Mouse (Mus musculus) urinary bladder, postnatal 10 days (tissue): ENCODE results near the gene Smarcd1.
"Not testable (repeated sequence)": the region's sequence is repeated elsewhere in the genome, so short reads cannot be mapped to it uniquely, and the experiment has no call there.

ENCODE experiments used
- DNase-seq: peaks from one replicate; pipeline ENCODE4 v3.0.0; 2022; ENCODE audit warnings: low spot score

The Smarcd1 gene

GRCm38 (mm10) chr15:99684156-99684555 lies 17.8 kb upstream of the Smarcd1 start:
- DNase-seq = no peak

- no peak for DNase-seq
Observed at GRCm38 (mm10) chr15:99688712-99689111, 13.2 kb upstream of the Smarcd1 start.

DNA sequence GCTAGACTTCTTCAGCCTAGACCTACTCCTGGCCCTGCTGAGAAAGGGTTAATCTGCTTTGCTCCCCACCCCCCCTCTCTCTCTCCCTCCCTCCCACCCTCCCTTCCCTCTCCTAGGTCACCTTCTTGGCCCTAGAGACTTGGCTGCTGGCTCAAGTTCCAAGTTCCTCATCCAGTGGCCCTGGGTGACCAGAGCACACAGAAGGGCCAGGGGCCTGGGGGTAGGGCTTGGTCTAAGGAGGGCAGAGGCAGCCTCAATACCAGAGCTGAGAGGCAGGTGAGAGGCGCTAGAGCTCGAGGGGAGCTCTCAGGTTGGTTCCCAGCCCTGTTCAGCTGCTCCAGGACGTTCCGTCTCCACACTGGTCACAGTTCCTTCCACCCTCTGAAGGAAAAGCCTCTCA lies 11.0 kb upstream of the Smarcd1 start:
- DNase-seq = no peak

DNA sequence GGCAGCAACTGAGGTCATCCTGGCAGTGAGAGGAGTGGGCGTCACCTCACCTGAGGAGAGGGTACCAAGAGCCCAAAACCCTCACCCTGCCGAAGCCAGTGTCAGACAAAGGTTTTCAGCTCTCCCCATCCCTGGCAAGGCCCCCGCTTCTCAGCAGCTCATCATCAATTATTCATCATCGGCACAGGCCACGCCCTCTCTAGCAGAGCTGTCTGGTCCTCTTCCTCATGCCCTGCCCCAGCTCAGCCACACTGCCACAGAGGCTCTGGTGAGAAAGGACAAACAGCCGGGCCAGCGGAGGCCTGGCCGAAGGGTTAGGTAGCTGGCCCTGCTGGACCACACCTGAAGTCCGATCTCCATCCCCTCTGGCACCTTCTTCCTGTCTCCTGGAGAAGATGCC lies 10.0 kb upstream of the Smarcd1 start:
- no peak for DNase-seq

GRCm38 (mm10) chr15:99697309-99697708 lies 4.6 kb upstream of the Smarcd1 start:
- no peak for DNase-seq

- no peak for DNase-seq
Observed at GRCm38 (mm10) chr15:99698533-99699085, 3.3 kb upstream of the Smarcd1 start.

DNA sequence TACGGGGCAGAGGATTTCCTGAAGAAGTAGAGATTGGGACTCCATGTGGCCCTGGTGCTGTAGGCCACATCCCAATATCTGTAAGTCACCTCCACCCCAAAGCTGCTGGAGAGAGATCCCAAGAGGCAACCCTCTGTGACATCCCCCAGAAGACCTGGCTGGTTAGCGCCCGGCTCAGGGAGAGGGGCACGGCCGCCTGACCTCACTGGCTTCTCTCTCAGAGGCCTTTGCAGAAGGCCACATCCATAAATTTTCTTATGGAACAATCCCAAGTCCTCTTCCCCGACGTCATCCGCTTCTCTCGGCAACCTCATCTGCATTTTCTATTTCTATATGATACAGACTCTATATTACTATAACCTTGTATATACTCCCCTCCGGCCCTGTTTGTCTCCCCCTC lies 2.2 kb upstream of the Smarcd1 start:
- no peak for DNase-seq

DNA sequence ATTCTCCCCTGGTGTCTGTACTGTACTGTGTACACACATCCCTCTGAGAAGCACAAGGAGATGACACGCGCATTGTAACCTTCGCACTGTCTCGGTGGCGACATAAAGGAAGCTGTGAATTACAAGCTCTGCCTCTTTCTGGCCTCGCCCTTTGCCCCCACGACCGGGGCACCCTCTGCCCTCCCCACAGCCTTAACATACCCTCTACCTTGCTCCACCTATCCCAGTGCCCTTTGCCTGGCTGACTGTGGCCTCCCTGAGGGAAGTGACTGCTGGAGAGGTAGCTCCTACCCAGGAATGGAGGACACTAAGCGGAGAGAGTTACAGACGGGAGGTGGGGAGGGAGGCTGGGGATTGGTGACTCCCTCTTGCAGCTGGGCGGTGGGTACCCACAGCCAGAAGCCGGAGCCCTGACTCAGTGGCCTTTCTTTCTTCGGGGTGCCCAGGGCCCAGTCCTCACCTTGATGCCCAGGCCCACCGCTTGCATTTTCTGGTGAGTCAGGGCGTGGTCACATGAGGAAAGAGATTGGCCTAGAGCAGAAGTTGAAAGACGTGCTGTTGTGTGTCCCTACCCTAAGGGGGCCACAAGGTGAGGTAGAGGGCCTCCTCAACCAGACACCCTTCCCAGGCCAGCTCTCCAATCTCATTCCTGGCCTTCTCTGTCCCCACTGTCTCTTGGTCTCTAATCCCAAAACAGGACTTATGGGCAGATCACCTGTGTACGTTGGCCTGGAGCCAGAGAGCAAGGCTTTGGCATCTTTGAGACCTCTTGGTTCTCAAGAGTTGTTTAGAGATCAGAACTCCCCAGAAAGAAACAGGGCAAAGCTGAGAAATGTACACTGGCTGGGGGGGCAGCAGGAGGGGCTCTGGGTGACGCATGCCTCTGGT lies 1.5 kb upstream of the Smarcd1 start:
- no peak for DNase-seq

DNA sequence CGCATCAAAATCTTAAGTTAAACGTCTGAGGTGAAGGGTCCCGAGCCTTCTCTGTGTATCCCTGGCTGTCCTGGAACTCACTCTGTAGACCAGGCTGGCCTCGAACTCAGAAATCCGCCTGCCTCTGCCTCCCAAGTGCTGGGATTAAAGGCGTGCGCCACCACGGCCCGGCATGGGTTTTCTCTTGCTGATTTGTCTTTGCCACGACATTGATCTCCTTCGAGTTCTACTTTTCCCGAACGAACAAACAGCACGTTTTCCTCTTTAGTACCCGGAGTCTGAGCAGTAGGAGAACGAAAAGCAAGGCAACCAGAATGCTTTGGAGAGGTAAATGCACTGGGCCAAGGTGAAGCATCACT lies 310 bp upstream of the Smarcd1 start:
- DNase-seq = not testable (repeated sequence)

GRCm38 (mm10) chr15:99703104-99703503 lies 1.2 kb downstream of the Smarcd1 start:
- no peak for DNase-seq

DNA sequence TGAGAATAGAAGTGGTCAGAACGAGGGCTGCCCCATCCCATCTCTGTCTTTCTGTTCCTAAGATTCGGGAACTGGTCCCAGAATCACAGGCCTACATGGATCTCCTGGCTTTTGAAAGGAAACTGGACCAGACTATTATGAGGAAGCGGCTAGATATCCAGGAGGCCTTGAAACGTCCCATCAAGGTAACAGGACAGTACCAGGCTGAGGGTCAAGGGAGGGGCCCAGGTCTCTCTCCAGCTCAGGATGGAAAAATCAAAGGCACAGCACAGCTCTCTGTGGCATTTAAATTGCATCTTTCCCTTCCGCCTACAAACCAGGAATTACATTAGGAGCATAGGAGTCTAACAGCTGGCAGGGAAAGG lies 1.7 kb downstream of the Smarcd1 start:
- DNase-seq = no peak

DNA sequence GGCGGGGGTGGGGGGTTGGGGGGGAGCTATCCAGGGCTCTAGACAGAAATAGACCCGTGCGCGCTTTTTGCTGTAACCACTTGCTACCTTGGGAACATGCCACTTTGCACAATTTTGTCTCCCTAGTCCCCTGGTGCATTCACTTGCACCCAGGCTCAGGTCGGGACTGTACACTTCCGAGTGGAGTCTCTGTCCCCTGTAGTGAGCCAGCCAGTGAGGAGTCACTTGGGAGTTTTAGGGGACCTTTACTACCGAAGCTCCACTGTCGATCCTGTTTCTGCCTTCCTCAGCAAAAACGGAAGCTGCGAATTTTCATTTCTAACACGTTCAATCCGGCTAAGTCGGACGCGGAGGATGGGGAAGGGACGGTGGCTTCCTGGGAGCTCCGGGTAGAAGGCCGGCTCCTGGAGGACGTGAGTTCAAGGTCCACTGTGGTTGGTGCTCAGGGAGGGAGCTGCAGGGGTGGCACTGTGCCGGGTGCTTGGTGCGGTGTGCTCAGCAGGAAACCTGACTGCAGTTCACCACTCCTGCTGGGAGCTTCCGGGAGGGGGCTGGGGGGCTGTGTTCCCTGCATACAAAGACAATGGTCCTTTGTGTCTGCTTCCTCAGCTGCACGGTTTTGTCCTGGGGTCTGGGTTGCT lies 2.2 kb downstream of the Smarcd1 start:
- no peak for DNase-seq

GRCm38 (mm10) chr15:99704881-99705280 lies 3.0 kb downstream of the Smarcd1 start:
- DNase-seq = no peak

GRCm38 (mm10) chr15:99705440-99706048 lies 3.6 kb downstream of the Smarcd1 start, which contains the start of gene Gm17349:
Gene Gm17349 (minus strand): TSS chr15:99705490.
- no peak for DNase-seq

GRCm38 (mm10) chr15:99708176-99708575 lies 6.2 kb downstream of the Smarcd1 start:
- no peak for DNase-seq

DNA sequence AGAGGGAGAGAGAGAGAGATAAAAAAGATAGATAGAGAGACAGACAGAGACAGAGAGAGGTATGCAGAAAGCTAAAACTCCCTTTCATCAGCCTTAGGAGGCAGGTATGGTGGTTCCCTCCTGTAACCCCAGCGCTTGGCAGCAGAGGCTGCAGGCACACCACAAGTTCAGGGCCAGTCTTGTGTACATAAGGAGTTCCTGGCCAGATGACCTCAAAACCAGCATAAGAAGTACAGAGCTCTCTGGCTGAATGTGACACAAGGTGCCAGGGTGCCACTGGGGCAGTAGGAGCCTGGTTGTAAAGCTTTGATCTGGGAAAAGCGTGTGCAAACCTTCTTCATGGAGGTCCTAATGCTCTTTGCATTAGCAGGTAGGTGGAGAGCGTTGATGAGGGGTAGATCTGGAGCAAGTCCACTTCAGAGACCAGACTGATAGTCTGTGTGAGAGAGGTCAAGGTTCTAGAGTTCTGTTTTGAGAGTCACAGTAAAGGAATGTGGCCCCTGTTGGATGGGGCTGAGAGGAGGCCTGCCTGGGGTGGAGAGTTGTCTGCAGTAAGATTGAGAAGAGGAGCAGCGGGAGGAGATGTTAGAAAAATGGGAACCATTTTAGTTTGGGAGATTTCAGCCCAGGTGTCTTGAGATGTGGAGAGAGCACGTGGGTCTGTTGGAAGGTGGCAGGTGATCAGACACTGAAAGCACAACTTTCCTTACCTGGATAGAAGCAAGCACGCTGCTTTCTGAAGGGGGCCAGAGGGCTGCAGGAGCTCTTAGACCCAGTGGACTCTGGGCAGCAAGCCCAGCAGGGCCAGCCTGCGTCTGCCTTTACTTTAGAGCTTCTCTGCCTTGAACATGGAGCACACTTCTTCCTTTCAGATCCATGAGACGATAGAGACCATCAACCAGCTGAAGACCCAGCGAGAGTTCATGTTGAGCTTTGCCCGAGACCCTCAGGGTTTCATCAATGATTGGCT lies 8.6 kb downstream of the Smarcd1 start:
- no peak for DNase-seq

- no peak for DNase-seq
Observed at GRCm38 (mm10) chr15:99711491-99711890, 9.6 kb downstream of the Smarcd1 start.

GRCm38 (mm10) chr15:99712666-99713559 lies 11.0 kb downstream of the Smarcd1 start:
- no peak for DNase-seq

DNA sequence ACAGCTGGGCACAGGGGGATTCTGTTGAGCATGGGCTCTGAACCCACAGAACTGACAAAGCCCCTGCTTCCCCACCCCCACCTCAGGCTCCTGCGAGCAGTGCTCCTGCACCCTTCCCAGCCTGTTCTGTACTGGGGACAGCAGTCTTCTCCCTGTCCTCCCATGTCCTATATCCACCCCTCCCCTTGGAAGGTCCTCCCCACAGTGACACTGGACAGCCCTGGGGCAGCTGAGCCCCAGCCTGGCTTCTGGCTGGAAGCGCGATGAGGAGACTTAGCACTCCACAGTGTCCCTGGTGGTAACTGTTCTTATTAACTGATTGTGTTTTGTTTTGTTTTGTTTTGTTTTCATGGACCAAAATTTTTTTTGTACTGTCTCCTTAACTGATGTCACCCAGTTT lies 11.6 kb downstream of the Smarcd1 start:
- DNase-seq = no peak

- DNase-seq = no peak
Observed at GRCm38 (mm10) chr15:99714206-99714605, 12.3 kb downstream of the Smarcd1 start.

DNA sequence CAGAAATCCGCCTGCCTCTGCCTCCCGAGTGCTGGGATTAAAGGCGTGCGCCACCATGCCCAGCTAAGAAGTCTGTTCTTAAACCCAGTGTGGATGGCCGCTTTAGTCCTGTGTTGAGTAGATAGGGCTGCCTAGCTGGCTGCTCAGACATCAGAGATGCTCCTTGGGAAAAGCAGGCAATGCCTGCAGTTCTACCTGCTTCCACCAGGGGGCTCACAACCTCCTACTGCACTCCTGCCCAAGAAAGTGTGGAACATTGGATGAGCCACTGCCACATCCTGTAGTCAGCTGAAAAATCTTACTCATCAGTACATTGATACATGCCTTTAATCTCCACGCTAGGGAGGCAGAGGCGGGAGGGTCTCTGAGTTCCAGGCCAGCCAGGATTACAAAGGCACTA lies 12.9 kb downstream of the Smarcd1 start:
- no peak for DNase-seq
